Mouse (Mus musculus) heart, adult 11 months (tissue): ENCODE results near the gene Nos1.
"Not testable (repeated sequence)": the region's sequence is repeated elsewhere in the genome, so short reads cannot be mapped to it uniquely, and the experiment has no call there.

Experiments
- DNase-seq: peaks from one replicate; pipeline ENCODE4 v3.0.0; 2022

Gene Nos1

GRCm38 (mm10) chr5:117840203-117840602, 59.4 kb downstream of the Nos1 start:
- no peak for DNase-seq

- no peak for DNase-seq
These were observed 60.2 kb downstream of the Nos1 start for GRCm38 (mm10) chr5:117840988-117841387.

GRCm38 (mm10) chr5:117841651-117842347, 61.0 kb downstream of the Nos1 start:
- DNase-seq: peak; percentile 94

GRCm38 (mm10) chr5:117842699-117843098, 61.9 kb downstream of the Nos1 start:
- DNase-seq: no peak

- DNase-seq: no peak
These were observed 63.8 kb downstream of the Nos1 start for GRCm38 (mm10) chr5:117844611-117845010.

- no peak for DNase-seq
These were observed 69.6 kb downstream of the Nos1 start for GRCm38 (mm10) chr5:117850474-117850873.

GRCm38 (mm10) chr5:117853741-117854140, 72.9 kb downstream of the Nos1 start:
- DNase-seq: no peak

GRCm38 (mm10) chr5:117864588-117865300, 83.9 kb downstream of the Nos1 start:
- DNase-seq: no peak

- DNase-seq: no peak
These were observed 85.0 kb downstream of the Nos1 start for GRCm38 (mm10) chr5:117865876-117866275.

- DNase-seq: no peak
These were observed 90.8 kb downstream of the Nos1 start for GRCm38 (mm10) chr5:117871614-117872013.

GRCm38 (mm10) chr5:117873807-117874206, 93.0 kb downstream of the Nos1 start:
- DNase-seq: no peak

GRCm38 (mm10) chr5:117874236-117874635, 93.4 kb downstream of the Nos1 start:
- no peak for DNase-seq

GRCm38 (mm10) chr5:117879136-117879535, 98.3 kb downstream of the Nos1 start:
- DNase-seq: no peak

GRCm38 (mm10) chr5:117880916-117881555, 100.2 kb downstream of the Nos1 start:
- DNase-seq: no peak

GRCm38 (mm10) chr5:117882411-117882810, 101.6 kb downstream of the Nos1 start:
- DNase-seq: not testable (repeated sequence)

- DNase-seq: peak; percentile 94
These were observed 104.2 kb downstream of the Nos1 start for GRCm38 (mm10) chr5:117884991-117885390.

- no peak for DNase-seq
These were observed 107.3 kb downstream of the Nos1 start for GRCm38 (mm10) chr5:117888126-117888525.

- no peak for DNase-seq
These were observed 108.1 kb downstream of the Nos1 start for GRCm38 (mm10) chr5:117888946-117889345.

GRCm38 (mm10) chr5:117889571-117889970, 108.7 kb downstream of the Nos1 start:
- no peak for DNase-seq

GRCm38 (mm10) chr5:117890871-117891270, 110.0 kb downstream of the Nos1 start:
- DNase-seq: no peak

- DNase-seq: no peak
These were observed 110.7 kb downstream of the Nos1 start for GRCm38 (mm10) chr5:117891545-117891944.

- DNase-seq: no peak
These were observed 113.2 kb downstream of the Nos1 start for GRCm38 (mm10) chr5:117894050-117894449.

- no peak for DNase-seq
These were observed 117.4 kb downstream of the Nos1 start for GRCm38 (mm10) chr5:117898055-117898806.
